Mouse (Mus musculus) adrenal gland, adult 8-10 months (tissue): ENCODE measurements around the gene Mrpl23. TPM values are rescaled to one million over a fixed set of nuclear protein-coding genes. Genes with fewer than 3 reads are reported as not detected.

Experiments used
- DNase-seq: peaks from one replicate; pipeline ENCODE4 v3.0.0; 2022
- microRNA-seq, 2 experiments: library from miRNA; unstranded; fragments of <30 nt; microRNA quantifications; one replicate each; pipeline ENCODE4 v1.2.0; 2022
- total RNA-seq, 4 experiments: library from RNA; stranded (reverse); gene quantifications; 2 replicates each; pipeline ENCODE4 v1.2.4; 2022

The Mrpl23 gene
- total RNA-seq, 4 experiments from 2014 or later = 2.2 to 13.7 (median 4.8) TPM

DNA sequence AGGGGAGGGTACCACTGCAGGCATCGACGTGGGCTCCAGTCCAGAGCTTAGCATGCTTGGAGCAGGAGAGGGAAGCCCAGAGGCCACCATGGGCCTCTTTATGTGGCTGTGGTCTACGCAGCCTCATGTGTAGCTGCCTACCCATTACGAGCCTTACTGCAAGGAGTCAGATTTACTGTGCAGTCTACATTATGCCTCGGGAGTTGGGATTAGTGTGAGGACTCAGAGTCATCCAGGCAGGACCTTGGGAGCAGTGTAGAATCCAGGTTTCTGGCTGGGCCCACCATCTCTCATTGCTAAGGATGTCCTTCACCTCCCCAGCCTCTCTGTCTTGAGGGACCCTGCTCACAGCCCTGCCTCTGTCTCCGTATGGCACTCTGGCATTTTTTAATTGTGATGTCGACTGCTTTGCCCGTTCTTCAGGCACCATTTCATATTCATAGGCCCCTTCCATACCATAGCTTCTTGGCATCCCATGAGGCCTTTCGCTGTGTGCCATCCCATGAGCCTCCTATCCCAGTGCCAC is 42.4 kb downstream of the Mrpl23 start:
- no peak for DNase-seq

DNA sequence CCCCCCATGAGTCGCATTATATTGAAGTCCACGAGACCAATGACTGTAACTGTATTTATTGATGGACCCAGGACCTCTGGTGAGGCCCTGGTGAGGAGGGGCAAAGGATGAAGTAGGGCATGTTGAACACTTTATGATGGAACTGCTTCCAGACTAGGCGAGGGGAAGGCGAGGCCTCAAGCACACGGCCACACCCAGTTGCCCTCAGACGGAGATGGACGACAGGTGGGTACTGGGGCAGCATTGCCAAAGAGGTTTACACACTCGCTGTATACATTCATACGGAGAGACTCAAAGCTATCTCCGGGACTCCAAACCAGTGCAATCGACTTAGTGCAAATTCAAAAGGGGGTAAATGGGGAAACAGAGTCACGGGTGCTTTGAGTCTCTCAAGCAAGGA is 43.0 kb downstream of the Mrpl23 start:
- DNase-seq = no peak

DNA sequence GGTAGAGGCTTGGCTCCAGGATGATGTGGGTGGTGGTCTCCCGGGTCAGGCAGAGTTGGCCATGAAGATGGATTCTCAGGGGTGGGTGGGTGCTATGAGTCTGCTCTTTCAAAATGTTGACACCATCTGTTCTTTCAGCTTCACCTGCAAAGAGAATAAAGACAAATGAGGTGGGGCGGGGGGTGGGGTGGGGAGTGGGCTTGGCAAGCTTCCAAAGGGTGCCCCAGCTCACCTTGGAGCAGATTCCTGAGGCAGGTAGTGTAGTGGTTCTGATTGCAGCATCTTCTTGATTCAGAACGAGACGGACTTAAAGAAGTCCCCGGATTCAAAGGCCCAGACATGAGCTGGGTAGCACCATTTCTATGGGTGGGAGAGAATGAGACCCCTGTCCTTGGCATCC is 43.5 kb downstream of the Mrpl23 start:
- DNase-seq = no peak

DNA sequence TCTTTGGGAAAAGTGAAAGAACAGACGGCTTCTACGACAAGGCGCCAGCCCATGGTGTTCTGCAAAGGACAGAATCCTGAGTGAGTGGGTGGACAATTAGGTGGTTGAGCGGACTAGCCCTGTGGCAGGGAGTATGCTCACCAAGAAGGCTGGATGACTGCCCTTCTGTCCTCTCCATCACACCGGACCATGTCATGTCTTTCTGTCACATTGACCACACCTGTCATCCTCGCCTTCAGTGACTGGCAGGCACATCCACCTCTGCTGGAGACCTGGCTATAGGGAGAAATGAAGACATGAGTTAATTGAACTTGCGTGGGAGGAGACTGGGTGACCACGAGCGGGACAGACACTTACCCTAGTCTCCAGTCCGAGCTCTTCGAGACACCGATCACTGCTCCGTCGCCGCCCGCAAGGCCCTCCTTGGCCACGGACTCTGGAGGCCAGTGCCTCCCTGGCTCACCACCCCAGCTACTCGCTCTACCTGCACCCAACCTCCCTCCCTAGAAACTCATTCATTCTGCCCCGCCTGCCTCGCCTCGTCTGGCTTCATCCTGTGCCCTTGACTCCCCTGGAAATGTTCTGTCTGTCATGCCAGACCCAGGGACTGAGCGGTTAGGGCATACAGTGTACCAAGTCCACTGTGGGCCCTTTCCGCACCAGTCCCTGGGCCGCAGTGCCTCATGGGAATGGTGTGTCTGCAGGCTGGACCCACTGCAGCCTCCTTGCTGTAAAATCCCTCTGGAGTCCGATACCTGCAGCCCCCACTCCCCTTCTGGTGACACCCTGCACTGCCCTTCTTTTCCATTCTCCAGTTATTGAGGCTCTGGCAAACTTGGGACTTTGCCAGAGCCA is 44.2 kb downstream of the Mrpl23 start:
- DNase-seq = no peak

DNA sequence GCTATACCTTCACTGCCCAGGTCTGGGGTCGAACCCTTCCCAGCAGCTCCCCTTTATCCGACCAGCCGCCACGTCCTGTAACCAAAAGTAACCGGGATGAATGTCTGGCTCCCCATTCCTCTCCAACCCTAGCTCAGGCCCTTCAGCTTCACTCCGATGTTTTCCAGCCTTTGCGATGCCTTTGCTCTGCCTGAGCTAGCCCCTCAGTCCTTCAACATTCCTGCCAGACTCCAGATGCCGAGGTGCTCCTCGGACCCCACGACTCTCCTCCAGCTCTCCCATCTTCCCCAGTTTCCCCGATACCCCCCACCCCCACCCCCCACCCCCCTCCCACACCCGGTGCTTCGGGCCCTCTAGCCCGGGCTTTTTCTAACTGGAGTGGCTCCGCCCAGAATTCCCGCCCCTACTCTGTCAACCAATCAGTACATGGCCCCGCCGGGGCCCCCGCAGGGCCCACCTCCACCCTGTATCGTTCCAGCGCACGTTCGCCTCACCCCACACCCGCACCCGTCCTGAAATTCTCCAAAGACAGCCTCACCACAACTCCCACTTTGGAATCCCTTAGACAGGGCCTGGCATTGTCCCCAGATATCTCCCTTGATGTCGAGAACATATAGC is 45.4 kb downstream of the Mrpl23 start:
- DNase-seq = no peak

DNA sequence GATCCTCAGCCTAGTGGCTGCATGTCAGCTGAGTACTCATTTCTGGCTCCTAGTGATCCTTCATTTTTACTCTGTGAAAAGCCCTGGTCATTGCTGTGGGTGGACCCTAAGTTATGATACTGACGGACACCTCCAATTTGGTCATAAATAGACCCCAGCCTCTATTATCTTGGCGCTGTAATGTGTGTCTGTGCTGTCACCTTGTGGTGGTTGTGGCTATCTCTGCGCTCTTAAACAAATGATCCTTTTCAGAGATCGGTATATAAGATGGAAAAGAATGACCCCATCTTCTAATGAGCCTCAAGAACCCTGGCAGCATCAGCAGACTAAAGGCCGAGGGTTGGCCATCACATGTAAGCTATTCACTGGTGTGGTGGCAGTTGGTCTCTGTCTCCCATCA is 46.6 kb downstream of the Mrpl23 start:
- DNase-seq = no peak

DNA sequence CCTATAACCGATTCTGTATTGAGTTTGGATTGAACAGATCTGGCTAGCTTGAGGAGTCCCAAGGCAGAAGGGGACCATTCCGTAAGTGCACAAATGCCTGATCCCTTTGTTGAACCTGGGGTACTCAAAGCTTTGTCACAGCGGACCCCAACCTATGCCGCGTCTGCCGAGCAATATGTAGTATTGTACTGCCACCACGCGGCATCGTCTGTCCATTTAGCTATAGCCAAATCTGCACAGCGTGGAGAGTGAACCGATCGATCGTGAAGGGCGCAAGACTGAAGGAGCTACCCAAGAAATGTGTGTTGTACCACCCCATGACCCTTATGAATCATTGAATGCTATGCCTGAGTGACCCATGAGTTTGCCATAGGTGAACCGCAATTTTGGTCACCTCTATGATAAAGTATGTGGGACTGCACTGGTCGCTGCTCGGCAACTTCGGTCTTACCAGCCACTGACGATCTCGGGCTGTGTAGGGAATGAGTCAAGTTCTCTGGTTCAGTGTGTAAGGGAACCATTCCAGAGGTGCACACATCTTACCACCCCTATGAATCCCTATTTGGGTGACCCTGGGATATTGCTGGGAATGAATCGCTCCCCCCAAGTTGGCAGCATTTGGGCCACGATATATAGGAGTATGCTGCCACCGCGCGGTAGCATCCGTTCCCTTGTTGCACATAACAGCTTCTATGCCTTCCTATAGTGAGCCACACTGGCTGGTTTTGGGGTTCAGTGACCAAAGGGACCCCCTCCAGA is 47.8 kb downstream of the Mrpl23 start:
- DNase-seq = peak; percentile 8

DNA sequence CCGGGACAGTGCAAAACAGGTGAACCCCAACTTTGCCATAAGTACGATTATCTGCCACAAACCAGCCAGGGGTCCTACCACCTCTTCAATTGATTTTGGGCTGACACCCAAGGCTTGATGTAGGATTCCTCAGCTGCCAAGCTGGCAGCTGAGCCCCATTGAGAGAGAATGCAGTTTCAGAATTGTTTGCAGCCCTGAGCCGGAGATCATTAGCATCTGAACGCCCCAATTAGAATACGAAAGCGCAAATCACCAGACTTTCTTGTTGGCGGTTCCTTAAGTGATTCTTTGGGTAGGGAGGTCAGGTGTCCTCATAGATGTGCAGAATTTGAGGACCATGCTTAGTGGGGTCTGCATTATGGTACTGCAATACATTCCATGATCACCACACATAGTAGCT is 48.7 kb downstream of the Mrpl23 start:
- no peak for DNase-seq

DNA sequence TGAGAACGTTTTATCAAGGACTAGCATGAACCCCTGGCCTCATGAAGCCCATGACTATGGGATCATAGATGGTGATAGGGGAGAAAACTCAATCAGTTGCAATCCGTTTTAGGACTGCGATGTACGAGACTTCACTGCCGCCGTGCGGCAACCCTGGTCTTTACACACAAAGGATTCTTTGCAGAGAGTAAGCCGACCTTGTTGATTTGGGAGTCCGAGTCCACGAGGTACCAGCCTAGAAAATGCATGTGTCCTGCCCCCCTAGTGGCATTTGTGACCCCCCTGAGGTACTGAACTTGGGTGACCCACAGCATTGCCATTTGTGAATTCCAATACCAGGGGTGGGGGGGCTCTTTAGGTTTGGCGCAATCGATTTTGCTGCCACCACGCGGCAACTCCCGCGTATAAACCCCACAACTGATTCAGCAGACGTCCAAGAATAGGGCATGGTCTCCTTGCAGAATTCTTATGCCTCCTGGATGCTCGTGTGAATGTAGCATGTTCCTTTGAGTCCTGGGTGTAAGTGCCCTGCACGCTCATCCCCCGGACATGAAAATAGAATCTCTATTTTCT is 49.3 kb downstream of the Mrpl23 start:
- peak; percentile 9 for DNase-seq

DNA sequence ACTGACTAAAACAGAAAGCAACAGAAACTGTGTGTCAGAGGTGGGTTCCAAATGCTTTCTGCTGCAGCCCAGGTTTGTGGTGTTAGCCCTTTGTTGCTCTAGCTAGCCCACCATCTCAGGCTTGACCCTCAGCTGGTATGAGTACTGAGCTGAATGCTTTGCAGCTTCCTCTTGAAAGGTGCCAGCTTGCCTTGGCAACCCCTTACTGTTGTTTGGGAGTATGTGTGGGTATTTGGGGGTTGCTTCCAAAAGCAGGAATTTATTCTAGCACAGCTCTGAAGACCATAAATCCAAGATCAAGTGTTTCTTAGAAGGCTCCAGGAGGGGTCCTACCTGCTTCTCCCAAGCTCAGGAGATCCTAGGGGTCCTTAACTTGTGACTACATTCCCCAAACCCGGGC is 52.4 kb downstream of the Mrpl23 start:
- DNase-seq = no peak

DNA sequence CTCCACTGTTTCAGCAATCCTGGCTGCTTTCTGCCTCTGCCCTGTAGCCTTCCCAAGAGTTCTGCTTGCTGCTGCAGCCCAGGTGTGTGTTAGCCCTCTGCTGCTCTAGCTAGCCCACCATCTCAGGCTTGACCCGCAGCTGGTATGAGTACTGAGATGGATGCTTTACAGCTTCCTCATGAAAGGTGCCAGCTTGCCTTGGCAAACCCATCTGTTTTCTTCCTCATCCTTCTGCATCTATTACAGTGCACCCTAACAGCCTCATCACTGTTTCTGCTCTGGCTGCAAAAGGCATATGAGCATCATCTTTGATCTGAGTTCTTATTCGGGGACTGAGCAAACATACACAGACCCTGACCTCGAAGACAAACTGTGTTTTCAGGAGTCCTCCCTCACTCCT is 53.4 kb downstream of the Mrpl23 start:
- DNase-seq = no peak

DNA sequence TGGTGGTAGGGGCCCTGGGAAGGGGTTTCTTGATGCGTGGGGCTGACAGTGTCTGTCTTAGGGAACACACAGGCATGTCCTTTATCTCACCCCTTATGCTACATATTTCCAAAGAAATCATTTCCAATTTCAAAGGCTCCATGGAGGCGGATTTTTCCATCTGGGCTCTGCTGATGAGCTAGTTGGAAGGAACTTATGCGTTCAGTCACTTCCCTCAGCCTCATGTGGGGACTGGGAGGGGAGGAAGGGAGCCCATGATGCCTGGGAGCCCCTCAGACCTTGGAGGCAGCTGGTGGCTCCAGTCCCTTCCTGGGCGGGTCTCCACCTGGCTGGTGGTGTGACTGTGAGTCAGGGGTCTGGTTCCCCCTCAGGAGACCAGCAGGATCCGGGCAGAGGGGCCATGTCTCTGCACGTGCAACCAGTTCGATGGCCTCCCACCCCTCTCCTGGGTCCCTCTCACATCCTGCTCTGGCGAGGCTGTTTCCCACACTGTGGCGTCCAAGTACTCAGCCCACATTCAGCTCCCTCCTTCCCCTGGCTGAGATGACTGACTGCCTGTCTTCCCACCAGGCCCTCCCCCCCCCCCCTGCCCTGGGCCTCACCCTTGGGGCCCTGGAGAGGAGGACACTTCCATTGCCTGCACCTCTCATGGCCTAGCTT is 55.9 kb downstream of the Mrpl23 start:
- no peak for DNase-seq

Small RNA genes lying within 50 kb of the gene (microRNA-seq; reads per million reads assigned to microRNA genes)
- 0 reads per million in 2 experiments for gene Mir675

Other genes starting within 250 kb of the Mrpl23 start
- gene Krtap5-1, start 235.6 kb upstream of the Mrpl23 start, total RNA-seq = not detected
- not detected for gene Krtap5-4, start 229.1 kb upstream of the Mrpl23 start, total RNA-seq
- 1 to 10 TPM; 2.7 to 7.8 (median 5.3) TPM for gene Ifitm10, start 158.9 kb upstream of the Mrpl23 start, total RNA-seq
- gene Gm49369, start 150.0 kb upstream of the Mrpl23 start, total RNA-seq = 10 to 100 TPM in 3 of 4 experiments, 1 to 10 TPM in 1; 9.0 to 16.1 (median 11.0) TPM
- 1,000 to 10,000 TPM in 2 of 4 experiments, 100 to 1,000 TPM in 2; 808 to 1,559 (median 1,212) TPM for gene Ctsd, start 144.6 kb upstream of the Mrpl23 start, total RNA-seq
- gene Syt8, start 97.8 kb upstream of the Mrpl23 start, total RNA-seq = 1 to 10 TPM in 1 of 4 experiments, not detected in 3; 1.2 TPM
- 1 to 10 TPM in 1 of 4 experiments, under 1 TPM in 3; 0.43 to 1.1 (median 0.85) TPM for gene Tnni2, start 90.9 kb upstream of the Mrpl23 start, total RNA-seq
- gene Lsp1, start 71.9 kb upstream of the Mrpl23 start, total RNA-seq = 10 to 100 TPM; 18.1 to 31.9 (median 21.4) TPM
- gene Tnnt3, start 33.9 kb upstream of the Mrpl23 start, total RNA-seq = 1 to 10 TPM in 3 of 4 experiments, not detected in 1; 1.1 to 1.5 (median 1.3) TPM
- 10 to 100 TPM; 17.1 to 37.9 (median 21.7) TPM for gene Igf2, start 134.1 kb downstream of the Mrpl23 start, total RNA-seq
- gene Gm49394, start 137.3 kb downstream of the Mrpl23 start, total RNA-seq = not detected
- gene Ins2, start 210.7 kb downstream of the Mrpl23 start, total RNA-seq = not detected